Mouse (Mus musculus) intestine, embryonic 14.5 days (tissue): Measurements from ENCODE around the gene Uck1. TPM values are rescaled to one million over a fixed set of nuclear protein-coding genes. Genes with fewer than 3 reads are reported as not detected.
"Not testable (repeated sequence)": the region's sequence is repeated elsewhere in the genome, so short reads cannot be mapped to it uniquely, and the experiment has no call there.

Experiments
- ATAC-seq: fragments of 200-750 bp; cut with Nextera tagmentation; replicated peaks from 2 replicates; pipeline ENCODE4 v1.8.0; 2017; ENCODE audit warnings: low read depth, moderate number of reproducible peaks, moderate TSS enrichment, moderate library complexity; ENCODE audit not compliant: low FRiP score, low TSS enrichment
- DNase-seq: peaks from one replicate; pipeline ENCODE4 v3.0.0-alpha.2; 2018; ENCODE audit warnings: low spot score
- H3K27ac ChIP-seq: fragments of 300-500 bp; sonication (generic); 2 replicates; pipeline ENCODE4 v1.5.1; 2014; ENCODE audit warnings: low read depth, mild to moderate bottlenecking, control low read depth
- H3K27me3 ChIP-seq: fragments of 300-500 bp; sonication (generic); replicated peaks from 2 replicates; pipeline ENCODE4 v1.6.1; 2014; ENCODE audit warnings: low read length, control low read depth; ENCODE audit not compliant: control insufficient read depth, insufficient read depth
- H3K36me3 ChIP-seq: fragments of 300-500 bp; sonication (generic); 2 replicates; pipeline ENCODE4 v1.6.1; 2014; ENCODE audit warnings: low read length, control low read depth; ENCODE audit not compliant: control insufficient read depth, insufficient read depth
- H3K4me1 ChIP-seq: fragments of 300-500 bp; sonication (generic); replicated peaks from 2 replicates; pipeline ENCODE4 v1.6.1; 2014; ENCODE audit warnings: low read length, control low read depth, mixed read lengths; ENCODE audit not compliant: control insufficient read depth, insufficient read depth
- H3K4me2 ChIP-seq: fragments of 300-500 bp; sonication (generic); 2 replicates; pipeline ENCODE4 v1.6.1; 2014; ENCODE audit warnings: low read length
- H3K4me3 ChIP-seq: fragments of 300-500 bp; sonication (generic); 2 replicates; pipeline ENCODE4 v1.5.1; 2014; ENCODE audit warnings: low read depth, low read length, control low read depth, mixed read lengths
- H3K9ac ChIP-seq: fragments of 300-500 bp; sonication (generic); 2 replicates; pipeline ENCODE4 v1.6.1; 2014; ENCODE audit warnings: mild to moderate bottlenecking, low read length
- H3K9me3 ChIP-seq: fragments of 300-500 bp; sonication (generic); 2 replicates; pipeline ENCODE4 v1.6.1; 2016; ENCODE audit warnings: low read length, control low read depth; ENCODE audit not compliant: control insufficient read depth
- WGBS: fragments of 180-500 bp; shearing (Covaris S2); extraction: QIAGEN DNeasy Blood & Tissue Kit; methylation state at CpG from one replicate; pipeline ENCODE4 v1.1.7; 2014; 5-methylcytosine and 5-hydroxymethylcytosine counted together
- polyA plus RNA-seq: library from polyadenylated mRNA; unstranded; fragments of >200 nt; fragmentation: Nextera tagmentation; extraction: Ambion mirVana; gene quantifications from 2 replicates; pipeline ENCODE4 v1.2.1, GENCODE M21; 2014

Gene Uck1
- polyA plus RNA-seq, 1 experiment from 2014 or later, result 61.8 TPM

DNA sequence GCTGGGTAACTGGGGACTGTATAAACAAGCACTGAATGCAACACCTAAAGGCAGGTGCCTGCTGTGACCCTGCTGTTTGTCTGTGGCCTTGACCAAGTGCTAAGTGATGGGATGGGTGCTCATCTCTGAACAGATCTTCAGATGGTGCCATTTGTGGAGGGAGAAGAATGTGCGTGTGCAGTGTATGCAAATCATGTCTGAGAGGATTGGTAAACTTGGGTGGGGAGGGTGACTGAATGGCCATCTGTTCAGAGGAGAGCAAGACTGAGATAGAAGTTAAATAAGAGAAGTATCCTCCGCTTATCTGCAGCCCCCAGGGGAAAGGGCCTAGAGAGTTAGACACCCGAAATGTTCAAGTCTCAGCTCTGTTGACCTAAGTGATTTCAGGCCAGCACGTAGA, 39.5 kb upstream of the Uck1 start:
- H3K4me2 ChIP-seq, result no peak overlapping the region
- ATAC-seq, result no peak
- no peak for DNase-seq
- WGBS, result 92% methylated on average over 4 of the region's 4 CpGs
- H3K27me3 ChIP-seq, result no peaks in the 10 kb centered on the region
- no peaks in the 10 kb centered on the region for H3K9me3 ChIP-seq
- H3K4me3 ChIP-seq, result no peak overlapping the region
- peaks cover 84% of the 10 kb centered on the region for H3K36me3 ChIP-seq
- H3K27ac ChIP-seq, result no peak overlapping the region
- no peak overlapping the region for H3K9ac ChIP-seq
- no peaks in the 10 kb centered on the region for H3K4me1 ChIP-seq

DNA sequence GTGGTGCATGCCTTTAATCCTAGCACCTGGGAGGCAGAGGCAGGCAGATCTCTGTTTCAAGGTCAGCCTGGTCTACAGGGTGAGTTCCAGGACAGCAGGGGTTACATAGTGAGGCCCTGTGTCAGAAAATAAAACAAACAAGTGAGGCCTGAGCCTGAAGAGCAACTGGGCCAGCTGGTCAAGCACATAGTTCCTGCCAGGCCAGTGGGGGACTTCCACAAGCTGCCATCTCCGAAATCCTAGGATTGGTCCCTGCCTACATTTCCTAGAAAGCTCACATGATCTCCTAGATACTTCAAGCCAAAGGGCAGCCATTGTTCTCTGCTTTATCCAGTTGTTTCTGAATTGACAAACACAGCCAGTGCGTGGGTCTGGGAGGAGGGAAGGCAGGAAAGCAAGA, 35.9 kb upstream of the Uck1 start:
- H3K4me1 ChIP-seq, H3K9me3 ChIP-seq, H3K27me3 ChIP-seq, H3K9ac ChIP-seq, ATAC-seq, H3K27ac ChIP-seq, H3K4me3 ChIP-seq, DNase-seq, H3K4me2 ChIP-seq: not testable (repeated sequence)
- peaks cover 64% of the 10 kb centered on the region for H3K36me3 ChIP-seq
- WGBS, result 88% methylated on average over 2 of the region's 2 CpGs

DNA sequence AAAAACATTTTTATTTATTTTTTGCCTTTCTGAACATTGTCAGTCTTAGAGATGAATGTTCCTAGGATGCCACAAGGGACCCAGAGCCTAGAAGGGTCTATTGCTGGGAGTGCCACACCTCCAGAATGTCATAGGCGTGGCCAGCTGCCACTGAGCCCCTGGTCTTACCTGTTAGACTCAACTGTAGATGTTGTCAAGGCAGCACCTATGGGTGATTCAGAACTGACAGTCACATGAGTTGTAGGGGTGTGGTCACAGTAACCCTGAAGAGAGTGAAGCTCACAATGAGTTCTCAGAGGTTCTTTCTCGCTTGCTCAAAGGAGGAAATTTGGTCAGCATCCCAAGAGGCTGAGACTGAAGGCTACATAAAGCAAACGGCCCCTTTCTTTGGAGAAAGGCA, 35.3 kb upstream of the Uck1 start:
- 90% methylated on average over 3 of the region's 3 CpGs for WGBS
- Histone ChIP-seq H3K27ac (no peak overlapping the region), H3K9ac (no peak overlapping the region), H3K9me3 (no peaks in the 10 kb centered on the region), H3K27me3 (no peaks in the 10 kb centered on the region), H3K4me1 (no peaks in the 10 kb centered on the region), H3K4me3 (no peak overlapping the region), H3K36me3 (peaks cover 60% of the 10 kb centered on the region), H3K4me2 (no peak overlapping the region)
- DNase-seq (no peak), ATAC-seq (no peak)

DNA sequence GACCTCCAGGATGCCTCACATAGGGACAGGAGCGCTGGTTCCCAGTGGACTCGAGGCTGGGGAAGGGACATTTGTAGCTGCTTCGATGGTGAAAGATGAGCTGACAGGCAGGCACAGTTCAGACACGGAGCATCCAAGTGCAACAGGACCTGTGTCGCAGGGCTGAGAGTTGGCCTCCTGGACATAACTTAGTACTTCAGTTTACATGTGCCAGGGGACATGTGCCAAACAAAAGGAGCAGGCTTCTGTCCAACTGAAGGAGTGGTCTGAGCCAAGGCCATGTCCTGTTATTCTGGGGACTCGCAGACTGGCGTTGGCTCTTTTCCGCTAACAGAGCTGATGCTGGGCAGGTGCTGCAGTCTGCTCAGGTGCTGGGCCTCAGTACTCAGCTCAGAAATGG, 34.4 kb upstream of the Uck1 start:
- peaks cover 1% of the 10 kb centered on the region; the same call in 1 of the 2 replicates for H3K4me1 ChIP-seq
- no peak overlapping the region for H3K4me3 ChIP-seq
- H3K36me3 ChIP-seq, result peaks cover 50% of the 10 kb centered on the region
- ATAC-seq (no peak), DNase-seq (no peak)
- no peak overlapping the region for H3K9ac ChIP-seq
- no peaks in the 10 kb centered on the region for H3K27me3 ChIP-seq
- H3K9me3 ChIP-seq, result no peaks in the 10 kb centered on the region
- no peak overlapping the region for H3K27ac ChIP-seq
- 89% methylated on average over 8 of the region's 8 CpGs for WGBS
- no peak overlapping the region for H3K4me2 ChIP-seq

DNA sequence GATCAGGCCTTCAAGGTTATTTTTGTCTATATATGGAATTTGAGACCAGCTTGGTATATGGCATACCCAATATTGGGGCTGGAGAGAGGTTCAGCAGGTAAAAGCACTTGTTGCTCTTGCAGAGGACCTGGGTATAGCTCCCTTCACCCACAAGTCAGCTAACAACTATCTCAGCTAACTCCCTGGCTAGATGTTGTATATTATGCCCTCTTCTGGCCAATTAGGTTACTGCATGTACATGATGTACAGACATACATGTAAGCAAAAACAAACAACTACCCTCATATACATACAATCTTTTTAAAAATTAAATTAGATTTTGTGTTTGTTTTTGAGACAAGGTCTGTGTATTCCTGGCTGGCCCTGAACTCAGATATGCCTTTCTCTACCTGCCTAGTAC, 29.6 kb upstream of the Uck1 start:
- DNase-seq (no peak), ATAC-seq (no peak)
- peaks cover 7% of the 10 kb centered on the region; the same call in 1 of the 2 replicates for H3K4me1 ChIP-seq
- H3K9ac ChIP-seq, result no peak overlapping the region
- H3K9me3 ChIP-seq, result no peaks in the 10 kb centered on the region
- no peaks in the 10 kb centered on the region for H3K27me3 ChIP-seq
- no peak overlapping the region for H3K27ac ChIP-seq
- H3K4me2 ChIP-seq, result peak overlapping the region; percentile 96
- peaks cover 27% of the 10 kb centered on the region for H3K36me3 ChIP-seq
- no peak overlapping the region for H3K4me3 ChIP-seq

DNA sequence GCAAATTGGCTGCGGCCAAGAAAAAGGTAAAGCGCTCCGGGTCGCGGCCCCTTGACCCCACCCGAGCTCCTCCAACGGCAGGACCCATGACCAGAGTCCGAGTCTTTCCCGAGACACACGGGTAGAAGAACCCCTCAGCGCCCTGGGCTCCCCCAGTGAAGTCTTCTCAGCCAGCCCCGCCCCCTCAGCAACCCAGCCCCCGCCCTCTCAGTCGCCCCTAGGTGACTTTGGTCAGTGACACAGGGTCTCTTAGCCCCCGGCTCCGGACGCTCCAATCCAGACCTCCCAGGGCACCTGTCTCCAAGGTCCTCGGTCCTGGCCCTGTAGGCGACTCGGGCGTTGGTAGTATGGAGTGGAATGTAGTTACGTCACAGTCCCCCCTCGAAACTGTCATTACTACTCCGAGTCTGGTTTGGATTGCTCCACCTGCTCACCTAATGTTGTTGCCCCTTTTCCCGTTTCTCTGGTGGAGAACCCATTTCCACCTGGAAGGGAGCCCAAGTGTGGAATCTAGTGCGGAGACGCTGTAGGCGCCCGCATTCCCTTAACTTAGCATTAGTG, 28.5 kb upstream of the Uck1 start:
- no peaks in the 10 kb centered on the region for H3K27me3 ChIP-seq
- H3K27ac ChIP-seq, result peak overlapping the region; percentile 36
- ATAC-seq, result peak; percentile 66
- H3K9ac ChIP-seq, result peak overlapping the region; percentile 74
- H3K36me3 ChIP-seq, result peaks cover 33% of the 10 kb centered on the region
- H3K4me2 ChIP-seq, result peak overlapping the region; percentile 96
- H3K9me3 ChIP-seq, result no peaks in the 10 kb centered on the region
- WGBS, result 2% methylated on average over 26 of the region's 29 CpGs
- H3K4me1 ChIP-seq, result peaks cover 7% of the 10 kb centered on the region; the same call in 1 of the 2 replicates
- peak; percentile 67 for DNase-seq
- peak overlapping the region; percentile 74 for H3K4me3 ChIP-seq

DNA sequence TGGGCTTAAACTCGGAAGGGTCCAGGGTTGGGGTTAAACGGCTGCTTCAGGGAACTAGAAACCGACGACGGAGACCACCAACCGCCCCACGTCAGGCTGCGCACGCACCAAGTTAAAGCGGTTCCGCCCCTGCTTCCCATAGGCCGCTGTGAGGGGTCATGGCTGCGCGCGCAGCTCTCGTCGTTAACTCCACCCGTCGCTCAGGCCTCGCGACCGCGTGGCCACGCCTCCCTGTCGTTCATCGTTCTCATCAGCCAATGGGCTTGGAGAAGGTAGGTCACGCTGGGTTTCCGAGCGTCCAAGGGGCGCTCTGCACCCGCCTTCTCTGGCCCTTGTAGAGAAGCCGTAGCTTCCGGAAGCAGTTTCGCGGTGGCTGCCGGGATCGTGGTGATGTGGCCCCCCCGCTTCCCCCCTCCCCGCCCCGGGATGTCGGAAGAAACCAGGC, 28.0 kb upstream of the Uck1 start, which contains the start of gene Swi5:
Gene Swi5, minus strand, starts transcription at position 153 of the 445 bp plus-strand sequence.
- H3K4me2 ChIP-seq, result peak within 1 kb of the TSS; percentile 96
- H3K9ac ChIP-seq, result peak within 1 kb of the TSS; percentile 75
- WGBS, result under 1% methylated on average over 40 of the region's 41 CpGs
- H3K36me3 ChIP-seq, result peaks cover 36% of the 10 kb centered on the region
- H3K27ac ChIP-seq, result peak within 1 kb of the TSS; percentile 45
- ATAC-seq (peak; percentile 99), DNase-seq (peak; percentile 97)
- H3K9me3 ChIP-seq, result no peaks in the 10 kb centered on the region
- peak within 1 kb of the TSS; percentile 74 for H3K4me3 ChIP-seq
- H3K4me1 ChIP-seq, result peaks cover 7% of the 10 kb centered on the region; the same call in 1 of the 2 replicates
- no peaks in the 10 kb centered on the region for H3K27me3 ChIP-seq

DNA sequence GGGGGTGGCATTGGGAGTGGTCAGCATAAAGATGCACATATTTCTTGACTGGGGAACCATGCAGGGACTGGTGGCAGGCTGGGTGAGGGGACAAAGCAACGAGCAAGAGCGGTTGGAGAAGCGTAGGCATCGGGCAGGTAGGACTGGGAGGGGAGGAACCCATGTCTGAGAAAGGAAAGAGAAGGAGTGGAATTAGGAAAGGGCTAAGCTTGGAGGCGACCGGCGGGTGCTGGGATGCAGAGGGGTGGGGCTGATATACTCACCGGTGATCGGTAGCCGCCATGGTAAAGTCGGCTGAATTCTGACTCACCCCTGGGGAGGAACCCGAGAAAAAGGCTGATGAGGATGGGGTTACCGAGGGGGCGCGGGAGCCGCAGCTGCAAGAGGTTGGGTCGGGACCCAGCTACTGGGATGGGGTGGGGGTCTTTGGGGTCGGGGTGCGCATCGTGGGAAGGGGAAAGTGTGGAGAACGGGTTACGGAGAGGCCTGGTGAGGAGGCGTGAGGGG, 27.4 kb upstream of the Uck1 start, which contains the start of gene Golga2:
Gene Golga2, plus strand, starts transcription at position 51 of the 507 bp plus-strand sequence.
- Histone ChIP-seq H3K4me1 (peaks cover 7% of the 10 kb centered on the region; the same call in 1 of the 2 replicates), H3K4me3 (peak within 1 kb of the TSS; percentile 74), H3K27ac (peak within 1 kb of the TSS; percentile 45), H3K4me2 (peak within 1 kb of the TSS; percentile 96), H3K36me3 (peaks cover 36% of the 10 kb centered on the region), H3K27me3 (no peaks in the 10 kb centered on the region), H3K9ac (peak within 1 kb of the TSS; percentile 75), H3K9me3 (no peaks in the 10 kb centered on the region)
- DNase-seq (no peak), ATAC-seq (peak; percentile 34)
- WGBS, result 2% methylated on average over 23 of the region's 23 CpGs

DNA sequence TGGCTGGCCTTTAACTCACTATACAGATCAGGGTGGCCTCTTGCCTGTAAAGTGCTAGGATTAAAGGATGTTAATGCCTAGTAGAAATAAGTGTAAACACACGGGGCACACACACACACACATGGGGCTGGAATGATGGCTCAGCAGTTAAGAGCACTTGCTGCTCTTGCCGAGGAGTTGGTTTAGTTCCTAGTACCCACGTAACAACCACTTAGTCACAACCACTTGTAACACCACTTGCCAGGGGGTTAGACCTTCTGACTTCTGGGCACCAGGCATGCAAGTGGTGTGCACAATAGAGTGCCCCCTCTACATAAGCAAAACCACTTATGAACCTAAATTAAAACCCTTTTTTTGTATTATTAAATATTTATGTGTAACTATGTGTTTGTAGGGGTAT, 24.0 kb upstream of the Uck1 start:
- Histone ChIP-seq H3K4me2 (no peak overlapping the region), H3K27me3 (no peaks in the 10 kb centered on the region), H3K4me1 (peaks cover 3% of the 10 kb centered on the region; the same call in 1 of the 2 replicates), H3K9me3 (no peaks in the 10 kb centered on the region), H3K27ac (no peak overlapping the region), H3K9ac (no peak overlapping the region), H3K36me3 (peaks cover 64% of the 10 kb centered on the region), H3K4me3 (no peak overlapping the region)
- no peak for ATAC-seq
- DNase-seq, result no peak
- 77% methylated on average over 3 of the region's 3 CpGs for WGBS
